Mouse (Mus musculus): Measurements from ENCODE around the gene Dlk1. TPM values are rescaled to one million over a fixed set of nuclear protein-coding genes. Genes with fewer than 3 reads are reported as not detected.

Dlk1 gene
- polyA plus RNA-seq, 1 experiment, result not detected

DNA sequence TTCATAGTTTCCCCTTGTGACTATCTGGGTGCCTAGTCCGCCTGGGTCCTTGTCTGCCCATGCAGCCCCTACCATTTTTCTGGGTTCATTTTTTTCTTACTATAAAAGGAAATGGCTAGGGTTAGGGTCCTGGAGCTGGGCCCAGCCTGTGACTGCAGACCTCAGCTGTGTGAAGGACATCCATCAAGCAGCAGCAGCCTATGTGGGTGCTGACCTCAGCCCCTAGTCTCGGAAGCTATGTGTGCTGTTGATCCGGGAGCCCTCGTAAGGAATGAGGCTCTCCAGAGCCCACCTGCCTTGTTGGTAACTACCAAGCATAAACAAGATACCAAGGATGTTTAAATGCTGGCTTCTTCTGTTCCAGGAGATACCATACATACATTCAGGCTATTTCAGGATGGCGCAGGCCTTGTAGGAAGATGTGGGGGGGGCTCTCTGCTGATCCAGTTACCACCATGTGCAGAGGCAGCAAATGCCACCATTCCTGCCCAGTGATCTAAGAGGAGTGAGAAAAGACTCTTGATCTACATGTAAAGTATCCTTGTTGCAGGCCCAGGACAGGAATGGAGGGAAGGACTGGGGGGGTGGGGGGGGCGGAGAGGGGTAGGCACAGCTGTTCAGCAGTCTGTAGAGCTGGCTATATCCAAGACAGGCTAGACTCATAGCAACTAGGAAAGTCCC, 49.9 kb downstream of the Dlk1 start:
- no peak for TF ChIP-seq REST (IDR thresholded peaks at IDR 0.05; ENCODE audit: insufficient read depth, insufficient read length)
- TF ChIP-seq USF1 (IDR thresholded peaks at IDR 0.05; ENCODE audit: low read depth), result no peak
- TF ChIP-seq TCF3 (IDR thresholded peaks at IDR 0.05; ENCODE audit: insufficient read length, low read depth), result no peak
- no peak for TF ChIP-seq POLR2AphosphoS2 (IDR thresholded peaks at IDR 0.05; ENCODE audit: insufficient read length, low read depth)
- no peak for TF ChIP-seq MYOG (IDR thresholded peaks at IDR 0.05; ENCODE audit: control insufficient read depth in 1 of 3, insufficient read depth in 1 of 3, insufficient read length in 2 of 3, low read depth in 2 of 3)
- TF ChIP-seq MYOD1 (IDR thresholded peaks at IDR 0.05; ENCODE audit: control insufficient read depth in 1 of 3, insufficient read length in 2 of 3, low read depth in 2 of 3), result no peak
- no peak for TF ChIP-seq SRF (IDR thresholded peaks at IDR 0.05; ENCODE audit: control insufficient read depth, insufficient read length, low read depth)
- no peak for TF ChIP-seq MAX (IDR thresholded peaks at IDR 0.05; ENCODE audit: low read depth)
- no peak for TF ChIP-seq CEBPB (IDR thresholded peaks at IDR 0.05; ENCODE audit: insufficient read depth, poor library complexity, severe bottlenecking)
- no peak for TF ChIP-seq POLR2A (IDR thresholded peaks at IDR 0.05; ENCODE audit: insufficient read length, low read depth)
- TF ChIP-seq TCF12 (IDR thresholded peaks at IDR 0.05; ENCODE audit: insufficient read depth, poor library complexity, severe bottlenecking), result no peak
- no peak for TF ChIP-seq E2F4 (IDR thresholded peaks at IDR 0.05; ENCODE audit: insufficient read depth)
- no peak overlapping the region for H3K4me2 ChIP-seq (ENCODE audit: low read depth)
- no peaks in the 10 kb centered on the region for H3K27me3 ChIP-seq (ENCODE audit: control insufficient read depth, insufficient read depth, insufficient read length)
- no peak overlapping the region for H3K4me3 ChIP-seq
- no peaks in the 10 kb centered on the region for H3K36me3 ChIP-seq (ENCODE audit: control insufficient read depth, insufficient read depth)
- H3K79me2 ChIP-seq (ENCODE audit: control insufficient read depth, insufficient read depth), result no peaks in the 10 kb centered on the region
- H3ac ChIP-seq (ENCODE audit: control insufficient read depth, insufficient read length), result no peak overlapping the region

GRCm38 (mm10) chr12:109507693-109508092, 55.1 kb downstream of the Dlk1 start:
- no peak overlapping the region for H3ac ChIP-seq (ENCODE audit: control insufficient read depth, insufficient read length)
- no peaks in the 10 kb centered on the region for H3K36me3 ChIP-seq (ENCODE audit: control insufficient read depth, insufficient read depth)
- no peak overlapping the region for H3K4me2 ChIP-seq (ENCODE audit: low read depth)
- no peaks in the 10 kb centered on the region for H3K79me2 ChIP-seq (ENCODE audit: control insufficient read depth, insufficient read depth)
- no peak overlapping the region for H3K4me3 ChIP-seq
- TF ChIP-seq TCF12 (IDR thresholded peaks at IDR 0.05; ENCODE audit: insufficient read depth, poor library complexity, severe bottlenecking) (no peak), E2F4 (IDR thresholded peaks at IDR 0.05; ENCODE audit: insufficient read depth) (no peak), USF1 (IDR thresholded peaks at IDR 0.05; ENCODE audit: low read depth) (no peak), TCF3 (IDR thresholded peaks at IDR 0.05; ENCODE audit: insufficient read length, low read depth) (no peak), CEBPB (IDR thresholded peaks at IDR 0.05; ENCODE audit: insufficient read depth, poor library complexity, severe bottlenecking) (no peak), SRF (IDR thresholded peaks at IDR 0.05; ENCODE audit: control insufficient read depth, insufficient read length, low read depth) (no peak), MYOG (IDR thresholded peaks at IDR 0.05; ENCODE audit: control insufficient read depth in 1 of 3, insufficient read depth in 1 of 3, insufficient read length in 2 of 3, low read depth in 2 of 3) (no peak), MYOD1 (IDR thresholded peaks at IDR 0.05; ENCODE audit: control insufficient read depth in 1 of 3, insufficient read length in 2 of 3, low read depth in 2 of 3) (no peak), POLR2AphosphoS2 (IDR thresholded peaks at IDR 0.05; ENCODE audit: insufficient read length, low read depth) (no peak), POLR2A (IDR thresholded peaks at IDR 0.05; ENCODE audit: insufficient read length, low read depth) (no peak), MAX (IDR thresholded peaks at IDR 0.05; ENCODE audit: low read depth) (no peak), REST (IDR thresholded peaks at IDR 0.05; ENCODE audit: insufficient read depth, insufficient read length) (no peak)
- H3K27me3 ChIP-seq (ENCODE audit: control insufficient read depth, insufficient read depth, insufficient read length), result peaks cover 4% of the 10 kb centered on the region

DNA sequence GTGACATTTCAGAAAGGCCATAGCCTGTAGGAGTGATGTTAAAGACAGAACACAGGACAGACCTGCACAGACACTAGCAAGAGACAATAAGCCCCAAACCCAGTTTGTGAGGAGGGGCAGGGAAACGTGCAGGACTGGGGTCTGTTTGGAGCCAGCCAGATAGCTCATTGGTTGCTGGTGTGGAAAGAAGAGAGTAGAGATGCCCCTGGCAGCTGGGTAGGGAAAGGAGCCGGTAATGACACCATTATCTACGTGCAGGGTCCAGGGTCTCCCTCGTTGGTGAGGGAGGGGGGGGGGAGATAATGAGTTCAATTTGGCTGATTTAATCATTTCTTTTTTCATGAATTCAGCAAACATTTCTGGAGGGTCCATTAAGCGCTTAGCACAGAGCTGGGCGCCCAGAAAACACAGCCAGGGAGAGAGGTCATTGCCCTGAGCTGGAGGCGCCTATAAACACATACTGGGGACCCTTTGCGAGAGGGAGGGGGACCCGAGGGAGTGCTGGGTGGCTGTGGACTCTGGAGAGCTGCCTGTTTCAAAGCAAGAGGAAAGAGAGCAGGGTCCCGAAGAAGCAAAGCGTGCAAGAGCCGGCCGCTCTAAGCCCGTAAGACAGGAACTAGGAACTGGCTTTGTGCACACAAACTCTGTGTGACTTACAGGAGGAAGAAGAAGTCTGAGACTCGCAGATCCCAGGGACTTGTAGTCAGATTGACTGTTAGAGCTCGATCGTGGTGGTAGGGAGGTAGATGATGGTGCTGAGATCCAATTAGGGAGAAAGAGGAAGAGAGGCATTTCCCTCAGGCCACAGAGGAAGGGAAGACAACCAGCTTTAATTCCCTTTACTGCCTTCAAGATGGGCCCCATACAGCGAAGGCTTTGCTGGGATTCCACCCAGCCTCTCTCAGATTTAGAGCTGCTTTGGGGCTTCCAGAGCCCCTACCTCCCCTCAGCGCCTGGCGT, 56.2 kb downstream of the Dlk1 start:
- Histone ChIP-seq H3ac (ENCODE audit: control insufficient read depth, insufficient read length) (no peak overlapping the region), H3K27me3 (ENCODE audit: control insufficient read depth, insufficient read depth, insufficient read length) (peaks cover 4% of the 10 kb centered on the region), H3K79me2 (ENCODE audit: control insufficient read depth, insufficient read depth) (no peaks in the 10 kb centered on the region), H3K4me3 (no peak overlapping the region), H3K36me3 (ENCODE audit: control insufficient read depth, insufficient read depth) (no peaks in the 10 kb centered on the region), H3K4me2 (ENCODE audit: low read depth) (no peak overlapping the region)
- TF ChIP-seq E2F4 (IDR thresholded peaks at IDR 0.05; ENCODE audit: insufficient read depth), result no peak
- TF ChIP-seq CEBPB (IDR thresholded peaks at IDR 0.05; ENCODE audit: insufficient read depth, poor library complexity, severe bottlenecking), result no peak
- no peak for TF ChIP-seq TCF3 (IDR thresholded peaks at IDR 0.05; ENCODE audit: insufficient read length, low read depth)
- TF ChIP-seq REST (IDR thresholded peaks at IDR 0.05; ENCODE audit: insufficient read depth, insufficient read length), result no peak
- no peak for TF ChIP-seq TCF12 (IDR thresholded peaks at IDR 0.05; ENCODE audit: insufficient read depth, poor library complexity, severe bottlenecking)
- TF ChIP-seq USF1 (IDR thresholded peaks at IDR 0.05; ENCODE audit: low read depth), result no peak
- TF ChIP-seq POLR2AphosphoS2 (IDR thresholded peaks at IDR 0.05; ENCODE audit: insufficient read length, low read depth), result no peak
- no peak for TF ChIP-seq MYOD1 (IDR thresholded peaks at IDR 0.05; ENCODE audit: control insufficient read depth in 1 of 3, insufficient read length in 2 of 3, low read depth in 2 of 3)
- no peak for TF ChIP-seq SRF (IDR thresholded peaks at IDR 0.05; ENCODE audit: control insufficient read depth, insufficient read length, low read depth)
- no peak for TF ChIP-seq MAX (IDR thresholded peaks at IDR 0.05; ENCODE audit: low read depth)
- no peak for TF ChIP-seq MYOG (IDR thresholded peaks at IDR 0.05; ENCODE audit: control insufficient read depth in 1 of 3, insufficient read depth in 1 of 3, insufficient read length in 2 of 3, low read depth in 2 of 3)
- no peak for TF ChIP-seq POLR2A (IDR thresholded peaks at IDR 0.05; ENCODE audit: insufficient read length, low read depth)

DNA sequence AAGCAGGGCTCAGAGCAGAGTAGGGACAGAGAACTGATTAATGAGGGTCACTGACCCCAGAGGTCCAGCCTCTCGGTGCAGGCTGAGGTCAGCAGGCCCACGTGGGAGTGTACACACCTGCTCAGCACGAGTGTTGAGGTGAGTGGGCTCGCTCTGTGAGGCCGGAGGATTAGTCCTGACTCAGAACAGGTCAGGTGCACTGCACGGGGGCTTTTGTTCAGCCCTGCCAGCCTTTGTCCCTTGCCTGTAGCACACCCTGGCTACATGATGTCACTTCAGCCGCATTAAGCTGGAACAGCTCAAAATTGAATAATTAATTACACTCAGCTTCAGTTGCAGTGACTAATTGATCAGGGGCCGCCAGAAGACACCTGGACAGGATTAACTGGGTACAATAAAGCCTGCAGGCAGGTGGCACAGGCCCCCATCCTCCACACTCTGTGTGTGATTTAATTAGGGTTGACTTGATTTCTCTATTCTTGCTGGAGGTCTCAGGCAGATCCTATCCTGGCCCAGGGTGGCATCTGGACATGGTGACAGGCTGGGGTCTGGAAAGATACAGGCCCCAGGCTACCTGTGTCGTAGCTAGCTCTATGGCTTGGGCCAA, 57.0 kb downstream of the Dlk1 start:
- Histone ChIP-seq H3K4me3 (no peak overlapping the region), H3K27me3 (ENCODE audit: control insufficient read depth, insufficient read depth, insufficient read length) (peaks cover 4% of the 10 kb centered on the region), H3K79me2 (ENCODE audit: control insufficient read depth, insufficient read depth) (no peaks in the 10 kb centered on the region), H3K4me2 (ENCODE audit: low read depth) (no peak overlapping the region), H3ac (ENCODE audit: control insufficient read depth, insufficient read length) (no peak overlapping the region), H3K36me3 (ENCODE audit: control insufficient read depth, insufficient read depth) (no peaks in the 10 kb centered on the region)
- TF ChIP-seq TCF12 (IDR thresholded peaks at IDR 0.05; ENCODE audit: insufficient read depth, poor library complexity, severe bottlenecking), result no peak
- no peak for TF ChIP-seq CEBPB (IDR thresholded peaks at IDR 0.05; ENCODE audit: insufficient read depth, poor library complexity, severe bottlenecking)
- no peak for TF ChIP-seq POLR2AphosphoS2 (IDR thresholded peaks at IDR 0.05; ENCODE audit: insufficient read length, low read depth)
- TF ChIP-seq MYOD1 (IDR thresholded peaks at IDR 0.05; ENCODE audit: control insufficient read depth in 1 of 3, insufficient read length in 2 of 3, low read depth in 2 of 3), result no peak
- TF ChIP-seq E2F4 (IDR thresholded peaks at IDR 0.05; ENCODE audit: insufficient read depth), result no peak
- no peak for TF ChIP-seq USF1 (IDR thresholded peaks at IDR 0.05; ENCODE audit: low read depth)
- TF ChIP-seq REST (IDR thresholded peaks at IDR 0.05; ENCODE audit: insufficient read depth, insufficient read length), result no peak
- TF ChIP-seq MYOG (IDR thresholded peaks at IDR 0.05; ENCODE audit: control insufficient read depth in 1 of 3, insufficient read depth in 1 of 3, insufficient read length in 2 of 3, low read depth in 2 of 3), result no peak
- TF ChIP-seq TCF3 (IDR thresholded peaks at IDR 0.05; ENCODE audit: insufficient read length, low read depth), result no peak
- no peak for TF ChIP-seq POLR2A (IDR thresholded peaks at IDR 0.05; ENCODE audit: insufficient read length, low read depth)
- TF ChIP-seq MAX (IDR thresholded peaks at IDR 0.05; ENCODE audit: low read depth), result no peak
- TF ChIP-seq SRF (IDR thresholded peaks at IDR 0.05; ENCODE audit: control insufficient read depth, insufficient read length, low read depth), result no peak

Data from myocyte (in vitro differentiated cells).